Mouse (Mus musculus): ENCODE data around the gene Gm29427. TPM values are rescaled to one million over a fixed set of nuclear protein-coding genes. Genes with fewer than 3 reads are reported as not detected.

The Gm29427 gene
- polyA plus RNA-seq, 1 experiment from 2014 or later: not detected

GRCm38 (mm10) chr1:130729153-130729552 lies 13.6 kb upstream of the Gm29427 start, which contains the start of gene Pfkfb2:
Gene Pfkfb2 (minus strand): TSS chr1:130729253.
- 0 out of 2 replicates have a peak, but pooled peaks cover 3% of the 10 kb centered on the region for H3K4me1 ChIP-seq
- 86% methylated on average over 2 of the region's 2 CpGs for WGBS
- H3K27me3 ChIP-seq (replicated peaks): no peaks in the 10 kb centered on the region
- H3K9ac ChIP-seq (replicated peaks): no peak within 1 kb of the TSS
- 0 out of 2 replicates have a peak, but pooled peaks cover 2% of the 10 kb centered on the region for H3K36me3 ChIP-seq
- no peak within 1 kb of the TSS for H3K4me3 ChIP-seq (replicated peaks)
- H3K27ac ChIP-seq (replicated peaks): no peak within 1 kb of the TSS
- ATAC-seq (ENCODE audit: low FRiP score): no peak
- H3K4me2 ChIP-seq: no peak within 1 kb of the TSS
- no peaks in the 10 kb centered on the region for H3K9me3 ChIP-seq (replicated peaks)

GRCm38 (mm10) chr1:130728708-130729107 lies 13.1 kb upstream of the Gm29427 start:
- WGBS: 93% methylated on average over 3 of the region's 3 CpGs
- Histone ChIP-seq H3K4me1 (0 out of 2 replicates have a peak, but pooled peaks cover 3% of the 10 kb centered on the region), H3K4me2 (no peak overlapping the region), H3K9me3 (replicated peaks) (no peaks in the 10 kb centered on the region), H3K9ac (replicated peaks) (no peak overlapping the region), H3K36me3 (0 out of 2 replicates have a peak, but pooled peaks cover 2% of the 10 kb centered on the region), H3K27ac (replicated peaks) (no peak overlapping the region), H3K4me3 (replicated peaks) (no peak overlapping the region), H3K27me3 (replicated peaks) (no peaks in the 10 kb centered on the region)
- ATAC-seq (ENCODE audit: low FRiP score): no peak

- 0 out of 2 replicates have a peak, but pooled peaks cover 2% of the 10 kb centered on the region for H3K36me3 ChIP-seq
- no peak overlapping the region for H3K27ac ChIP-seq (replicated peaks)
- no peak overlapping the region for H3K4me3 ChIP-seq (replicated peaks)
- no peaks in the 10 kb centered on the region for H3K9me3 ChIP-seq (replicated peaks)
- WGBS: 83% methylated on average over 1 of the region's 1 CpGs
- 0 out of 2 replicates have a peak, but pooled peaks cover 3% of the 10 kb centered on the region for H3K4me1 ChIP-seq
- H3K9ac ChIP-seq (replicated peaks): no peak overlapping the region
- ATAC-seq (ENCODE audit: low FRiP score): no peak
- H3K27me3 ChIP-seq (replicated peaks): no peaks in the 10 kb centered on the region
- H3K4me2 ChIP-seq: no peak overlapping the region
These were observed 12.5 kb upstream of the Gm29427 start for GRCm38 (mm10) chr1:130728070-130728469.

GRCm38 (mm10) chr1:130726396-130726795 lies 10.8 kb upstream of the Gm29427 start:
- 0 out of 2 replicates have a peak, but pooled peaks cover 2% of the 10 kb centered on the region for H3K36me3 ChIP-seq
- H3K9ac ChIP-seq (replicated peaks): no peak overlapping the region
- no peaks in the 10 kb centered on the region for H3K9me3 ChIP-seq (replicated peaks)
- no peak overlapping the region for H3K4me3 ChIP-seq (replicated peaks)
- no peak for ATAC-seq (ENCODE audit: low FRiP score)
- 49% methylated on average over 2 of the region's 2 CpGs for WGBS
- H3K27me3 ChIP-seq (replicated peaks): no peaks in the 10 kb centered on the region
- H3K4me2 ChIP-seq: no peak overlapping the region
- H3K27ac ChIP-seq (replicated peaks): no peak overlapping the region
- H3K4me1 ChIP-seq: no peaks in the 10 kb centered on the region

- Histone ChIP-seq H3K4me1 (peaks cover 7% of the 10 kb centered on the region), H3K27me3 (replicated peaks) (no peaks in the 10 kb centered on the region), H3K36me3 (0 out of 2 replicates have a peak, but pooled peaks cover 2% of the 10 kb centered on the region), H3K4me2 (no peak overlapping the region), H3K27ac (replicated peaks) (no peak overlapping the region), H3K4me3 (replicated peaks) (no peak overlapping the region), H3K9me3 (replicated peaks) (no peaks in the 10 kb centered on the region), H3K9ac (replicated peaks) (no peak overlapping the region)
- no peak for ATAC-seq (ENCODE audit: low FRiP score)
- WGBS: 93% methylated on average over 5 of the region's 5 CpGs
These were observed 8.6 kb upstream of the Gm29427 start for GRCm38 (mm10) chr1:130724206-130724605.

GRCm38 (mm10) chr1:130717291-130717871 lies 1.8 kb upstream of the Gm29427 start, which contains the start of gene Yod1:
Gene Yod1 (plus strand): TSS chr1:130717327.
- ATAC-seq (ENCODE audit: low FRiP score): peak; percentile 78
- Histone ChIP-seq H3K4me1 (peaks cover 34% of the 10 kb centered on the region), H3K9ac (replicated peaks) (peak within 1 kb of the TSS; percentile 95), H3K9me3 (replicated peaks) (no peaks in the 10 kb centered on the region), H3K27me3 (replicated peaks) (no peaks in the 10 kb centered on the region), H3K4me2 (peak within 1 kb of the TSS; percentile 94), H3K36me3 (no peaks in the 10 kb centered on the region), H3K4me3 (replicated peaks) (peak within 1 kb of the TSS; percentile 79), H3K27ac (replicated peaks) (peak within 1 kb of the TSS; percentile 90)
- WGBS: under 1% methylated on average over 53 of the region's 54 CpGs

- Histone ChIP-seq H3K4me1 (peaks cover 34% of the 10 kb centered on the region), H3K36me3 (peaks cover 3% of the 10 kb centered on the region; the same call in 1 of the 2 replicates), H3K27ac (replicated peaks) (peak overlapping the region; percentile 90), H3K27me3 (replicated peaks) (no peaks in the 10 kb centered on the region), H3K4me3 (replicated peaks) (peak overlapping the region; percentile 79), H3K9me3 (replicated peaks) (no peaks in the 10 kb centered on the region), H3K9ac (replicated peaks) (peak overlapping the region; percentile 95), H3K4me2 (peak overlapping the region; percentile 94)
- peak; percentile 13; the same call in 1 of the 2 replicates for ATAC-seq (ENCODE audit: low FRiP score)
- under 1% methylated on average over 42 of the region's 42 CpGs for WGBS
These were observed 1.1 kb upstream of the Gm29427 start for GRCm38 (mm10) chr1:130716513-130717290.

- WGBS: 0% methylated on average over 3 of the region's 3 CpGs
- H3K4me3 ChIP-seq (replicated peaks): peak overlapping the region; percentile 79
- ATAC-seq (ENCODE audit: low FRiP score): peak; percentile 26
These were observed 566 bp upstream of the Gm29427 start for GRCm38 (mm10) chr1:130716218-130716512.

GRCm38 (mm10) chr1:130714046-130714445 lies 1.6 kb downstream of the Gm29427 start:
- 77% methylated on average over 4 of the region's 4 CpGs for WGBS

More at GRCm38 (mm10) chr1:130716218-130716512, 566 bp upstream of the Gm29427 start:
- H3K27me3 ChIP-seq (replicated peaks): no peaks in the 10 kb centered on the region
- no peaks in the 10 kb centered on the region for H3K9me3 ChIP-seq (replicated peaks)
- peaks cover 34% of the 10 kb centered on the region for H3K4me1 ChIP-seq
- H3K9ac ChIP-seq (replicated peaks): peak overlapping the region; percentile 95
- peak overlapping the region; percentile 94 for H3K4me2 ChIP-seq
- peaks cover 7% of the 10 kb centered on the region for H3K36me3 ChIP-seq
- H3K27ac ChIP-seq (replicated peaks): peak overlapping the region; percentile 90

GRCm38 (mm10) chr1:130710283-130711080 lies 5.1 kb downstream of the Gm29427 start:
- H3K27me3 ChIP-seq (replicated peaks): no peaks in the 10 kb centered on the region
- peaks cover 17% of the 10 kb centered on the region for H3K4me1 ChIP-seq
- whole genome bisulfite sequencing: 88% methylated on average over 22 of the region's 22 CpGs
- ATAC-seq (ENCODE audit: low FRiP score): no peak
- no peak overlapping the region for H3K4me3 ChIP-seq (replicated peaks)
- no peaks in the 10 kb centered on the region for H3K9me3 ChIP-seq (replicated peaks)
- no peak overlapping the region for H3K9ac ChIP-seq (replicated peaks)
- H3K4me2 ChIP-seq: no peak overlapping the region
- peaks cover 48% of the 10 kb centered on the region for H3K36me3 ChIP-seq
- no peak overlapping the region for H3K27ac ChIP-seq (replicated peaks)

More at GRCm38 (mm10) chr1:130714046-130714445, 1.6 kb downstream of the Gm29427 start:
- no peak for ATAC-seq (ENCODE audit: low FRiP score)
- no peak overlapping the region for H3K9ac ChIP-seq (replicated peaks)
- peaks cover 26% of the 10 kb centered on the region for H3K4me1 ChIP-seq
- no peaks in the 10 kb centered on the region for H3K9me3 ChIP-seq (replicated peaks)
- H3K4me2 ChIP-seq: peak overlapping the region; percentile 94
- peaks cover 19% of the 10 kb centered on the region for H3K36me3 ChIP-seq
- no peak overlapping the region for H3K27ac ChIP-seq (replicated peaks)
- H3K4me3 ChIP-seq (replicated peaks): no peak overlapping the region
- no peaks in the 10 kb centered on the region for H3K27me3 ChIP-seq (replicated peaks)

GRCm38 (mm10) chr1:130703613-130704012 lies 12.0 kb downstream of the Gm29427 start:
- Histone ChIP-seq H3K9ac (replicated peaks) (no peak overlapping the region), H3K36me3 (peaks cover 90% of the 10 kb centered on the region), H3K27me3 (replicated peaks) (no peaks in the 10 kb centered on the region), H3K4me2 (no peak overlapping the region), H3K9me3 (replicated peaks) (no peaks in the 10 kb centered on the region), H3K4me1 (no peaks in the 10 kb centered on the region), H3K4me3 (replicated peaks) (no peak overlapping the region), H3K27ac (replicated peaks) (no peak overlapping the region)
- ATAC-seq (ENCODE audit: low FRiP score): no peak
- WGBS: 78% methylated on average over 2 of the region's 2 CpGs

All from neural tube, embryonic 15.5 days (tissue).